Mouse (Mus musculus) cortical plate, adult 2 months (tissue): Measurements from ENCODE around the gene Klhdc1. TPM values are rescaled to one million over a fixed set of nuclear protein-coding genes. Genes with fewer than 3 reads are reported as not detected.

Experiments
- H3K27ac ChIP-seq: fragments of 200-500 bp; 2 replicates; pipeline ENCODE4 v1.5.1; 2012; ENCODE audit warnings: low read length, control low read depth, inconsistent platforms; ENCODE audit not compliant: insufficient read depth
- H3K4me1 ChIP-seq: fragments of 200-500 bp; 2 replicates; pipeline ENCODE4 v1.6.1; 2011; ENCODE audit warnings: low read length; ENCODE audit not compliant: control insufficient read depth, insufficient read depth
- H3K4me3 ChIP-seq: fragments of 200-500 bp; 2 replicates; pipeline ENCODE4 v1.5.1; 2011; ENCODE audit warnings: mild to moderate bottlenecking, low read length, control low read depth; ENCODE audit not compliant: insufficient read depth
- CTCF ChIP-seq: fragments of 200-500 bp; IDR thresholded peaks from 2 replicates; pipeline ENCODE4 v1.5.1; 2011; ENCODE audit warnings: mild to moderate bottlenecking, control low read depth, low read length; ENCODE audit not compliant: insufficient read depth; ENCODE audit errors: extremely low read depth
- POLR2A ChIP-seq: fragments of 200-500 bp; IDR thresholded peaks from 2 replicates; pipeline ENCODE4 v1.6.1; 2011; ENCODE audit warnings: mild to moderate bottlenecking, low read length, control low read depth; ENCODE audit not compliant: insufficient read depth; ENCODE audit errors: extremely low read depth
- polyA plus RNA-seq: library from polyadenylated mRNA; depleted of rRNA; stranded (reverse); fragments of >200 nt; gene quantifications from 2 replicates; pipeline ENCODE4 v1.2.3, GENCODE M21; 2012

The Klhdc1 gene
- polyA plus RNA-seq, 1 experiment, result 11.5 TPM

- no peak overlapping the region for H3K4me3 ChIP-seq
- no peak overlapping the region for H3K27ac ChIP-seq
- no peak for TF ChIP-seq POLR2A
- no peak for TF ChIP-seq CTCF
- no peaks in the 10 kb centered on the region for H3K4me1 ChIP-seq
Observed at GRCm38 (mm10) chr12:69292401-69292800, 51.4 kb downstream of the Klhdc1 start.

DNA sequence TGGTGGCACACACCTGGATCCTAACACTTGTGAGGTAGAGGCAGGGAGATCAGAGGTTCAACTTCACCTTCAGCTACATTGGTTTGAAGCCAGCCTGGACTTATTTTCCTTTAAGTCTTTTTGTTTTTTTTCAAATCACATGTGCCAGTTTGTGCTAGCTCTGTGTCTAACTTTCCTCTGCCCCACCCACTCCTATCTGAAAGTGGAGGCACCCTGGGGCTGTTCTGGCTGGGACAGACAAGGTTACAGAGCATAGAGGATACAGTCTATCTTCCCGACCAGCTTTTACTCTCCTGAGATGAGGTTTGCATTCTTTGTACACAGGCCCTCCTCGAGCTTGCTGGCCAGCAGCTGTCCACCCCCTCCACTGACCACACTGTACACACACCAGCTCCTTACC lies 52.8 kb downstream of the Klhdc1 start:
- peaks cover 2% of the 10 kb centered on the region for H3K4me1 ChIP-seq
- H3K27ac ChIP-seq, result no peak overlapping the region
- TF ChIP-seq POLR2A, result no peak
- TF ChIP-seq CTCF, result no peak
- H3K4me3 ChIP-seq, result no peak overlapping the region

- Histone ChIP-seq H3K4me1 (peaks cover 5% of the 10 kb centered on the region), H3K27ac (no peak overlapping the region), H3K4me3 (no peak overlapping the region)
- TF ChIP-seq CTCF, result no peak
- TF ChIP-seq POLR2A, result no peak
Observed at GRCm38 (mm10) chr12:69294936-69295335, 54.0 kb downstream of the Klhdc1 start.

DNA sequence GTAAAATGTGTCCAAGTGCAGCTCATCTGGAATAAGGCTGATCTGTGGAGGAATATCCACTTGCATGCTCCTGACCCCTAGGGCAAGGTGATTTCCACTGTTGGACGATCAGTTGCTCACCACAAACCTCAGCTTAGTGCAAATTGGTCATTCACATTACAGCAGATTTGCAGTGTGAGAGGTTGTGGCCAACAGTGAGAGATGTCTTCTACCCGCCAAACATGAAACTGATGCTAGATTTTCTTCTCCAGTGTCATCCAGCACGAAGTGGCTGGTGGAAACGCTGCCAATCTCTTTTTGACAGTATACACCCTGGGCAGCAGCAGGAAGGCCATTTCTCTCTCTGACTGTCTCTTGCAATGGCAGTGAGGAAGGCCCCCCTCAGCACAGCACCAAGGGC lies 54.7 kb downstream of the Klhdc1 start:
- Histone ChIP-seq H3K4me1 (peaks cover 5% of the 10 kb centered on the region), H3K27ac (0 out of 2 replicates have a peak overlapping the region, but pooled peaks have one; percentile 8), H3K4me3 (no peak overlapping the region; the same call in 1 of the 2 replicates)
- TF ChIP-seq POLR2A (no peak), CTCF (no peak)

DNA sequence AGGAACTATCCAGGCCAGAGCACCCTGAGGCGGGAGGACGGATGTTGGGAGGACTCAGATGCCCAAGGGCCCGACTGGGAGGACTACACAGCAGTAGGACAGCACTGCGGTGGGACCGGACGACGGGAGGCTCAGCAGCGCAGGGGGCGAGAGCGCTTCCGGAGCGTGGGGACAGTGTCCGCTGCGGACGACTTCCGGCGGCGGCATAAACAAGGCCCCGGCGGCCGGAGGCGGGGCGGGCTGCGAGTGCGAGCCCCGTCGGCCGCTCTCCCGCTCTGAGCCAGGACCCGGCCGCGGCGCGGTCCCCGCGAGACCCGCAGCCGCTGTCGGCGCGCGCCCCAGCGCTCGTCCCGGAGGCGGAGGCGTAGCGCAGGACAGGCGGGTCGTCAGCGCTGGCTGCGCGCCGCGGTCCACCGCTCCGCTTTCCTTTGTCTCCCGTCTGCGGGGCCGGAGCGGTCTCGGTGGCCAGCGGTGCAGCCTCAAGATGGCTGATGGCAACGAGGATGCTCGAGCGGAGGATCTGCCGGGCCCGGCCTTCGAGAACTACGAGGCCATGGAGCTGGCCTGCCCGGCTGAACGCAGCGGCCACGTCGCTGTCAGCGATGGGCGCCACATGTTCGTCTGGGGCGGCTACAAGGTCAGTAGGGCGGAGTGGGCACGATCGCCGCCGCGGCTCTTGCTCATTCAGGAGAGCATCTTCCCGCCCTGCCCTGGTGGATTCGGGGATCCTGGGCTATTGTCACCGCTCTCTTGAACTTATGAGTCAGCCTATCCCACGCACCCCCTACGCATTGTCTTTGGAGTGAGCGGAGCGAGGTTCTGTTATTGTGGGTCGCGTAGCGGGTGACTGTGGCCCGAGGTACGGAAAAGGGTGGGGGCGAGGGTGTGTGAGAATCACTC lies 55.8 kb downstream of the Klhdc1 start, which contains the start of gene Klhdc2:
Gene Klhdc2, plus strand, starts transcription at position 171 of the 900 bp plus-strand sequence.
- peak within 1 kb of the TSS; percentile 80 for H3K27ac ChIP-seq
- H3K4me3 ChIP-seq, result peak within 1 kb of the TSS; percentile 90
- peak; percentile 84; the same call in 1 of the 2 replicates for TF ChIP-seq POLR2A
- TF ChIP-seq CTCF, result no peak
- H3K4me1 ChIP-seq, result peaks cover 5% of the 10 kb centered on the region

DNA sequence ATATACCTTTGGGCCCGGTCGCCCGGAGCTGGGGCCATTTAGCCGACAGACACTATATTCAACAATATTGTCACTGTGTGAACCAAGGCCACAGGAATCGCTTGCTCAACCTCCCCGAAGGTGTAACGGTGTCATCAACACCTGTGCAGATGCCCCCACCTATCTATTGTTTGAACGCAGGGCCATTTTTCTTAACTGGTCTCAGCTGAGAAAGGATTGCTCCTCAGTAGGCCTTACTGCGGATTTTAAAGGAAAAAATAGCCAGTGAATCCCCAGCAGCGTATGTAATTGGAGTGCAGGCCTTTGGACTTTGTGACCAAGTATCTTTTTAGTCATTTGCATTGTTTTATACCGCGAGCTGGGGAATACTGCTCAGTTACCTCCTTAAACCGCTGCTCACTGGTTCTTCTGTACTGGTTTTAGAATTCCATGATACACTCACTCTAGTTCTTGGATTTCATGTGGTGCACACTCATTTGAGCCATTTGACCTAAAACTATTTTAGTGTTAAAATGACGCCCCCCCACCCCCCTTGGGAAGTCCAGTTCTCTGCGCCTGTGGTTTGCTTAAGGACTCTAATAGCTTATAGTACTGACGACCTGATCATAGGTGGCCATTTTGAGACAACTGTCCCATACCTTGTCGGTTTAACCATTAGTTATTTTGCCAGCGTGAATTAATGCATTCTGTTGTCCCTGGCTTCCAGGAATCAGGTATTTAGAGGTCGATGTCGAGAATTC lies 56.6 kb downstream of the Klhdc1 start:
- TF ChIP-seq POLR2A, result no peak
- TF ChIP-seq CTCF, result no peak
- Histone ChIP-seq H3K4me3 (peak overlapping the region; percentile 90), H3K4me1 (peaks cover 5% of the 10 kb centered on the region), H3K27ac (peak overlapping the region; percentile 80)

DNA sequence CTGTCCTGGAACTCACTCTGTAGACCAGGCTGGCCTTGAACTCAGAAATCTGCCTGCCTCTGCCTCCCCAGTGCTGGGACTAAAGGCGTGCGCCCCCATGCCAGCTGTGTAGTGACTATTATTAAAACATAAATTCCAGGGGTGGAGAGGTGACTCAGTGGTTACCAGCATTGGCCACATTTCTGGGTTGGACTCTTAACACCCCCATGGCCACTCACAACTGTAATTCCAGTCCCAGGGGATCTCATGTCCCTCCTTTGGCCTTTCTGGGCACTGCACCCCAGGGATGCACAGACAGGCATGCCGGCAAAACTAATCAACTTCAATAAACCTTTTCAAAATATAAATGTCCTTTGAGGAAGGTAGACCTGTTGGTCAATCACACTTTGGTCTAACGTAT lies 57.3 kb downstream of the Klhdc1 start:
- Histone ChIP-seq H3K4me1 (peaks cover 5% of the 10 kb centered on the region), H3K4me3 (no peak overlapping the region; the same call in 1 of the 2 replicates), H3K27ac (no peak overlapping the region)
- TF ChIP-seq CTCF, result no peak

DNA sequence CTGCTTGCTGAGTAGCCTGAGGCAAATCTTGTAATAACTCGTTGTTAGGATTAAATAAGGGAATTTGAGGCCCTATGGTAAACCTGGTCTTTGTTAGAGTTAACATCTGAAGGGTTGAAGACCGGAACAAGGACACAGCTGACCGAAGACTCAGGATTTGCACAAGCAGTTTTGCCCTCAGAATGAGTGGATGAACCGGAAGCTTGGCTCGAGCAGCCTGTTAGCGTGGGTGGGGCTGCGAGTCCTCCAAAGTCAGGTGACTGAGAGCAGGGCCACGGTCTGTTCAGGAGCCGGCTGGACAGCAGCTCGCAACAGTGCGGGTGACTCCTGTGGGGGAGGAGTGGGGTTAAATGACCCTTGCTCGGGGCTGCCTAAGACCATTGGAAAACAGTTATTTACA lies 58.3 kb downstream of the Klhdc1 start:
- Histone ChIP-seq H3K4me3 (no peak overlapping the region), H3K27ac (no peak overlapping the region), H3K4me1 (peaks cover 5% of the 10 kb centered on the region)
- TF ChIP-seq POLR2A, result no peak
- TF ChIP-seq CTCF, result no peak

DNA sequence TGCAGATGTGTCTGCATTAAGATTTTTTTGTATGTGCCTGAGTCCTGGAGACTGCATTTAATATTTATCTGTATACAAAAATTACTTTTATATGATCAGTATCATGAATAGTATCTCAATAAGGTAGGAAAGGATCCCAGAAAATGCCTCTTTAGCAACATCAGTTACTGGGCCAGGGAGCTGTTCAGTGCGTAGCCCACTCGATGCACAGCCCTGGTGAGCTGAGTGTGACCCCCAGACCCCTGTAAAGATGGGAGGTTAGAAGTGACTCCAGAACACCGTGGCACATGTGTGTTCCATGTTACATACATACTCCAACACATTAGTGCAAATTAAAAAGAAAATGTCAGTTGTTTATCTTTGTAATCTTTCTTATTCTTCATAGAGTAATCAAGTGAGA lies 58.9 kb downstream of the Klhdc1 start:
- Histone ChIP-seq H3K27ac (no peak overlapping the region), H3K4me1 (peaks cover 5% of the 10 kb centered on the region), H3K4me3 (no peak overlapping the region)
- TF ChIP-seq POLR2A (no peak), CTCF (no peak)
